Mouse (Mus musculus): ENCODE measurements around the gene Sun1.

DNA sequence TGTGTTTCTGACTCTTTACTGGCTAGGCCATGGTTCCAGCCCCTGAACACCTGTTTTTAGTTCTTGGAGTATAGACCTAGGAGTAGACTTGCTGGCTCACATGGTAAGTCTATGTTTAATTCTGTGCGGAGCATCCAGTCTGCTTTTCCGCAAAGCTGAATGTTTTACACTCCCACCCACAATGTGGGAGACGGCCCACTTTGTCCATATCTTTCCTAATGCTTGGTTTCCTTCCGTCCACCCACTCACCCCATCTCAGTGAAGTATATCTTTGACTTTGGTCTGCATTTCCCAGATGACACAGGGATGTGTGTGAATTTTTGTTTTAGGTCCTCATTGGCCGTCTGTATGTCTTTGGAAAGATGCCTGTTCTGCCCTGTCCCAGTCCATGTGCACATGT is 2.9 kb downstream of the Sun1 start:
- no peak for TF ChIP-seq EP300 (IDR thresholded peaks at IDR 0.05; ENCODE audit: low read depth)
- TF ChIP-seq CTCF (IDR thresholded peaks at IDR 0.05; ENCODE audit: low read depth): no peak
